Mouse (Mus musculus): ENCODE data around the gene Msmp.

The Msmp gene

DNA sequence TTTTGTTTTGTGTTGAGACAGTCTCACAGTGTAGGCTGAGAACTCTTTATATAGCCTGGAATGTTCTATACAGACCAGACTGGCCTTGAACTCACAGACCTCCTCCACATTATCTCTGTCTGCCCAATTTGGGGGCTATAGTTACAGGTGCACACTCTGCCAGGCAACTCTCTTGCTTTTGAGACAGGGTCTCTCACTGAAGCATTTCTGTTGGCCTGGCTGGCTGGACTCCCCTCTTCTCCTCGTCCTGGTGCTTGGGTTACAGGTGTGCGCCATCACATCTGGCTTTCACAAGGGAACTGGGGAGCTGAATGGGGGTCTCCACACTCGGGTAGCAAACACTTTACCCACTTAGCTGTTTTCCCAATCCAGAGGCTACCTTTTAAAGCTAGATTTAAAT is 7.7 kb upstream of the Msmp start:
- no peak for DNase-seq

GRCm38 (mm10) chr4:43591543-43591942 is 7.2 kb upstream of the Msmp start:
- no peak for DNase-seq

DNA sequence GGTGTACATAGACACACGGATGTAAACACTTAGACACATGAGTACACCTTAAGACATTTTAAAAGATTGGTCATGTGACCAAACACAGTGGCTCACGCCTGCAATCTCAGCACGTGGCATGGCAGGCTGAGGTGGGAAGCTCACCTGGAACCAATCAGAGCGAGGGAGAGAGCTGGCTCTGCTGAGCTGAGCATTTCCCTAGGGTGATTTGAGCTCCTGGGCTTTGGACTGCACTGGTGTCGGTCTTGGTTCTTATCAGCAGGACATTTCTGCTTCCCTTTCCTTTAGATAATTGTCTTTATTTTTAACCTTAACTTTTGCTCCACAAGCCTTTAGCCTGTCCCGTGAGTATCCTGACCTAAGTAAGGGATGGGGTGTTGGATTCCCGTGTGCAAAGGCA is 3.4 kb upstream of the Msmp start:
- no peak for DNase-seq

GRCm38 (mm10) chr4:43586411-43586810 is 2.1 kb upstream of the Msmp start:
- no peak for DNase-seq

GRCm38 (mm10) chr4:43585682-43586081 is 1.4 kb upstream of the Msmp start:
- DNase-seq: no peak

- DNase-seq: no peak
These were observed 873 bp downstream of the Msmp start for GRCm38 (mm10) chr4:43583421-43583820.

- no peak for DNase-seq
These were observed 2.1 kb downstream of the Msmp start for GRCm38 (mm10) chr4:43582241-43582640.

GRCm38 (mm10) chr4:43581381-43581780 is 2.9 kb downstream of the Msmp start:
- DNase-seq: no peak

DNA sequence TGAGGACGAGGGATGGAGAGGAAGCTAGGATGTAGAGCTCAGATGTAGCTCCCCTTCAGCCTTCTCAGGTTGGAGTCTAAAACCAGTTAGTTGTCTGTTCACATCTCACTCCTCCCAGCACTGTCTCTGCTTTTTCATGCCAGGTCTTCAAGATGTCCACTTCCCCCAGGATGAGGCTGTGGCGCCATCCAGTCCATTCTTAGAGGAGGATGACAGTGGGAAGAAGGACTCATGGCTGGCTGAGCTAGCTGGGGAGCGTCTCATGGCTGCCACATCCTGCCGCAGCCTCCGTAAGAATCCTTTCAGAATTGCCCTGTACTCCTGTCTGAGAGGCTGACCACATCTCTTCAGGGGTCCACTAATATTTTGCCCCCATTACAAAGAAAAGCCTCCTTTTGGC is 3.6 kb downstream of the Msmp start:
- DNase-seq: no peak

DNA sequence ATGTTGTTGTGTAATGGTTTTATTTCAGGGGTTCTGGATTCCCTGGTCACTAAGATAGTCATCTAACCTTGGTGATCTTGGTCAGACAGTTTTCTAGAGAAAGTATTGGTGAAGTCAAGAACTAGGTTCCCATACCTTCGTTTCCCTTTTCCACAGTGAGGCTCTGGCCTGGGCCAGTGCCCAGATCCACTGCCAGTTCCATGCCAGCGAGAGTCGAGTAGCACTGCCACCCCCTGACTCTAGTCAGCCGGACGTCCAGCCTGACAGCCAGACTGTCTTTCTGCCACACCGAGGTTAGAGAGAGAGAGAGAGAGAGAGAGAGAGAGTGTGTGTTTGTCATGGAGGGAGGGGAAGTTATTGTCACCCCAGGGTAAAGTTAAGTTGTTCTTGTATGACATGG is 4.6 kb downstream of the Msmp start:
- DNase-seq: no peak

- DNase-seq: no peak
These were observed 5.0 kb downstream of the Msmp start for GRCm38 (mm10) chr4:43579256-43579655.

- peak; percentile 93 for DNase-seq
These were observed 5.7 kb downstream of the Msmp start, which contains the start of the genes Rgp1 and Gba2 for GRCm38 (mm10) chr4:43578376-43579204. Gene Rgp1, plus strand, starts transcription at chr4:43578715. Gene Gba2, minus strand, starts transcription at chr4:43578873.

GRCm38 (mm10) chr4:43577237-43577881 is 6.9 kb downstream of the Msmp start:
- no peak for DNase-seq

DNA sequence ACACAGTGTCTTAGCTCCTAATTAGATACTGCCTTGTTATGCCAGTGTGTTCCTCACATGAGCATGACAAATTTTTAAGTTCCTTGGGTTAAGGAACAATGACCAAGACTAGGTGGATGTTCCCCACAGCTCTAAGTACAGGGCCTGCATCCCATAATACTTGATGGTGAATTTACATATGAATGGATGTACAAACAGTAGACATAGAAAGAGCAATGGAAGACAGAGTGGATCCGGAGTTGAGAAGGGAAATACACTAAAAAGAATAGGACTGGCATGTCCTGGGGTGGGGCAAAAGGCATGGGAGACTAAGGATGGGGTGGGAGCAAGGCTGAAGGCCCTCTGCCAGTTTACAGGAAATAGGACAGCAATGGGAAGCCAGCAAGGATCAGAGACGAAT is 8.9 kb downstream of the Msmp start:
- no peak for DNase-seq

- no peak for DNase-seq
These were observed 10.7 kb downstream of the Msmp start for GRCm38 (mm10) chr4:43573561-43573960.

DNA sequence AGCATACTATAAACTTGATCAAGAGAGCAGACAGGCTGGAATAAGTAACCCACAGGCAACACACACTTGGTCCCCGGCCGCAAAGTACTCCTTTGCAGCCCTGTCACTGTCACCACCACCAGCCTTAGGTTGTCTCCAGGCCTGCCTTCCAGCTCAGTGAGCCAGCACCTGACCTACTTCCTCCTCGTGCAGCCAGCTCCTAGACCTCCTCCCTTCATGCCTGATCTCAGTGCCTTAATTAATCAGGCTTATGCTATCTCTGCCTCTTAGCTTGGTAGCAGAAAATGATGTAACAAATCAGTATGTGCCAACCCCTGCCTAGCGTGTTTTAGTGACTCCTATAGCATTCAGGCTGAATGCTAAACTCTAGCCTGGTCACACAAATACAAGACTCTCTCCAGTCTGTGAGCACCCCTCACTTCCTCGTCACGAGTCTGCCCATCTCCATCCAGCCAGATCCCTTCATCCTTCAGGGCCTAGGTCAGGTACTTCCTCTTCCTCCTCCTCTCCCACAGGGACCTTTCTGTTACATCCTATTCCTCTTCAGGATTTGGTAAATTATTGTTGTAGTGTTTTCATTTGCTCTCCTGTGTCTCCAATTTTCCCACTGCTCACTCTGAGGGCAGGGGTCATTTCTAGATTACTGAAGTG is 12.8 kb downstream of the Msmp start:
- no peak for DNase-seq

DNA sequence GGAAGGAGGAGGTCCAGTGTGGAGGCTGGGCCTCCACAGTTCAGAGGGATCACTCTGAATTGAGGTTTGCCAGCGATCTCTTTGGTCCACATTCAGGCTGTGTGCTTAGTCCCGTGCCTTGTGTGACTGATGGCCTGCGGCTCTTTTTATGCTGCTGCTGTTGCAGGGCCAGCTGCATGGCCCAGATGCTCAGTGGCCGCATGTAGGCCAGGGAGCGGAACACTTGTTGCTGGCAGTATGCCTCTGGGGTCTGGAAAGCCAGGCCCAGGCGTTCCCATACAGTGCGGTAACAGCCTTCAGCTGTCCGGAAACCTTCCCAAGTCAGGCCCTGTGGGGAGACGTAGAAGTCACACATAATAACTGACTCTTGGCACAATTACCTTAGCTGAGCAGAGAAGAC is 17.2 kb downstream of the Msmp start:
- DNase-seq: no peak

- DNase-seq: peak; percentile 33
These were observed 20.1 kb downstream of the Msmp start for GRCm38 (mm10) chr4:43564231-43564630.

DNA sequence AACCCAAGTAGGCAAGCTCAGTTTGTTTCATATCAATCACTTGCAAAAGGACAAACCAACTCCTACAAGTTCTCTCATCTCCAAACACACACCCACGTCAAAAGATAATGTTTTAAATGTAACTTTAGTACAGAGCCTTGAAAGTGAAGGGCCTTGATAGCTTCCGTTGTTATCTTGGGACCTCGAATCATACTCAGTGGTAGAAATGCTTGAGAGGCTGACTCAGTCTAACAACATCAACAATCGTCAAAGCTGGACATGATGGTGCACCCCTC is 20.8 kb downstream of the Msmp start:
- DNase-seq: no peak

DNA sequence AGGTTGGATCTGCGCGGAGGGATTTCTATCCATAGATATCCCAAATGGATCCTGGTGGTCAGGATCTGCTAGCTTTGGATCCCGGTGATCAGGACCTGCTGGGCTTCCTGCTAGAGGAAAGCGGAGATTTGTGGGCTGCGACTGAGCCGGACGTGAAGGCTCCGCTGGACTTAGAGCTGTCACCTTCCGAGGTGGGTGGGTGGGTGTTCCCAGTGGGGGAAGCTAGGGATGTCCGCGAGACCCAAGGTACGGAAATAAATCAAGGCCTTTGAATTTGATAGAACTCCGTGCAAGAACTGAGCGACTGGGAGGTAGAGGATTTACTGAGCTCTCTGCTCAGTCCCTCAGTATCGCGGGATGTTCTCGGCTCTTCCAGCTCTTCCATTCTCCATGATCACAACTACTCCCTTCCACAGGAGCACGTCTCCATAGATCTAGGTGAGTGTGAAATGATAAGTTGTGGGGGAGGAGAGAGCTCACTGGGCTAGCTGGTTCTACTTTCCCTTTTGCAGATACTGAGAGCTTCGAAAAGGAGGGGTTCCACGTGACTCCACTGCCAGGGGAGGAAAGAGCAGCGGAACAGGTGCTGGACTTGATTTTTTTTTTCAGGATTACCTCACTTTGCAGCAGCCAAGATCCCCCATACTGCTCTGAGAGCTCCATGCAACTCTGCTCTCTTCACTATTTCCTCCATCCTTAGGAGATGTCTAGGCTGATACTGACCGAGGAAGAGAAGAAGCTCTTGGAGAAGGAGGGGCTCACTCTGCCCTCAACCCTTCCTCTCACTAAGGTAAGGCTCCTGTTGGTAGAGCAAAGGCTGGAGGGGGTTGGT is 21.3 kb downstream of the Msmp start:
- DNase-seq: peak; percentile 36

DNA sequence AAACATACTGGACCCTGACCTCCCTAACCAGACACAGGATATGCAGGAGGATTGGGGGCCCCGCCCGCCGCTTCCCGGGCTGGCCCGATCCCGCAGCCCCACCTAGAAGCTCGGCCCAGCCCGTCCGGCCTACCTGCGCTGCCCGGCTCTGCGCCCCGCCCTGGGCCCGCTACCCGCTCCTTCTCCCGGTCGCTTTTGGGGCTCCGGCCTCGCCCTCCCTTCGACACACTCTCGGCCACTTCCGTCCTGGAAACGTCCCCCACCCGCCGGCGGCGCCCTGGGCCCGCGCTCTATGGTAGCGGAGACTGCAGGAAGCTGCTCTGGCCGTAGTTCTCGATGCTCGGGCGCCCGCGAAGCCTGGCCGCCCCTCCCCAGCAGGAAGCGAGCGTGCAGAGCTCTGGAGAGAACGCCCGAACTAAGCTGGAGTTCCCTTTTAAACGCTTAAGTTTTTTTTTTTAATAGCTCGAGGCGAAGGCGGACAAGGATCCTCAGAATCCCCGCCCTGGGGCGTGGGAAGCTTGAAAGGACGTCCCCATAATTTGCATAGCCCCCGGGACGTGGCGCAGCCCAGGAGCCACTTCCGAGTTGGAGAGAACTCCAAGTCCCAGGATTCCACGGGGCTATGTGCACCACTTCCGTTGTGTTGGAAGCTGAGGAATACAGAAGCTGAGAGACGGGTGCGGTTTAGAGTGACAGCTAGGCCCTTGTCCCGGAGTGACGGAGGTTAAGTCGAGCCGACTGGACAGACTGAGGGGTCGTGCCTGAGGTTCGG is 22.1 kb downstream of the Msmp start, which contains the start of the genes Creb3 and Tln1:
Gene Creb3, plus strand, starts transcription at position 336 of the 772 bp plus-strand sequence.
Gene Tln1, minus strand, starts transcription at position 695 of the 772 bp plus-strand sequence.
- peak; percentile 98 for DNase-seq

DNA sequence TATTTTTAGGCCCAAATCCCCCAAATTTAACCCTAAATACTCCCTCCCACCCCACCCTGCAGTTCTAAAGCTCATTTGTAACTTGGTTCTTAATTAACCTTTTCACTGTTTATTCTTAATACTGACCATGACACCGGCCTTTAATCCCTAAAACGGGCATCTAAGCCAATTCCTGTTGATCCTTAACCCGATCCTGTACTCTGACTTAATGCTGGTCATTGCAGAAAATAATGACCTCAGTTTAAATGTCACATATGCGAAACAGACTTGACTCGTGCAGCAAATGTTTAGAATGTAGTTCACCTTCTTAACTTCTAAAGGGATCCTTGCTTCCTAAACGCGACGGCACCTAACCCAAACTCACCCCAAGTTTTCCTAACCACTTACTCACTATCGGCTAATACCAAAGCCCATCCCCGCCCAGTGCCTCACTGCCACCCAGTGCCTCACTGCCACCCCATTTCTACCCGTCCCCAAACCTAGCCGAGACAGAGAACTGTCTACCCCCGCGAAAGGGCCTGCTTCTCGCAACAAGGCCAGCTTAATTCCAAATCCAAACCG is 22.8 kb downstream of the Msmp start:
- DNase-seq: no peak
